Mouse (Mus musculus): ENCODE measurements at regions not wholly inside any gene's neighbourhood (a gene's known extent, or its start where the extent isn't known, plus 50 kb on each side); places are given as distances from the start of the nearest gene placed in this dataset.
A peak's percentile ranks its signal among the peaks of the same experiment; 100 is the strongest.

DNA sequence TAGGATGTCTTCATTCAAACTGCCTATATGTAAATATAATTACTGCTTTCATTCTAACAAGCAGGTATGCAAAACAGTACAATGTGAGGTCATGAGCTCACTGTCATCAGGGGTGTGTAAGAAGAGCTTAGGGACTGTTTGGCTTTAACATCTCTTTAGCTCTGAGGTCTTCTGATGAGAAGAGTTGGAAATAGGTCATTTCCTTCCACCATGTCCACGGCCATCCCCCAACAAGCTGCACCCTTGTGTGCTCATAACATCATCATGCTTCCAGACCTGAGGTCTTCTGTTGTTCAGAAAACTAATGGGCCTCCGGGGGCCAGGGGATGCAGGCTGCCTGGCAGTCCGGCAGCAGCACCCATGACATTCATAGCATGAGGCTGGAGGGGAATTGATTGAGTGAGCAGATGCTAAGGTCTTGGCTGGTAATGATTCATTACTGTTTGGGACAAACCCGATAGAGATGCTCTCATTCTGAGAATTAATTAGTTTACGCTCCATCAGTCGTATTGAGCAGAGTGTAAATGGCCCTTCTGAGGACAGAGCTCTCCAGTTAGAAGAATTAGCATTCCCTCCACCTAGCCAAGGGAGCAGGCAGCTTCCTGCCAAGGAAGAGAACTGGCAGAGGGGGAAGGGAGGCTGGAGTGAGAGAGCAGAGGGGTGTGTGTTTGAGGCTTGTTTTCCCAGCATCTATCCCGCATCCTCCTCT, 64.0 kb downstream of the Rps24 start:
- peak; percentile 5 to 26 for DNase-seq (ENCODE audit: low spot score in 2 of 2)

DNA sequence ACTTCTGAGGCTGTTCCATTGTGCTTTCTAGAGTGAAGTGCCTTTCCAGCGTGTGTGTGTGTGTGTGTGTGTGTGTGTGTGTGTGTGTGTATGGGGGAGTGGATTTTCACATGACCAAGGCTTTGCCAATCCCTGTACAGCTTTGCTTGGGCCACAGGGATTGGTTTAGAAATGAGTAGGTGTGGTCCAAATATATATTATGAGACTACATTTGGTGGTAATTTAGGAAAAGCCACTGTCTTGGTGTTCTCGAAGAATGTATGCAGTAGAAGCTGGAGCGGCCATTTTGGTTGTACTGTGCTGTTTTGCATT, 64.5 kb downstream of the Rps24 start:
- no peak for DNase-seq (ENCODE audit: low spot score in 2 of 2)

- DNase-seq (ENCODE audit: low spot score in 2 of 2), result no peak
These were observed 78.1 kb downstream of the Rps24 start for GRCm38 (mm10) chr14:24564801-24565624.

GRCm38 (mm10) chr14:24565718-24566322, 78.9 kb downstream of the Rps24 start:
- DNase-seq (ENCODE audit: low spot score in 2 of 2), result no peak

- peak in 1 of 2 experiments; percentile 5 for DNase-seq (ENCODE audit: low spot score in 2 of 2)
These were observed 88.2 kb downstream of the Rps24 start for GRCm38 (mm10) chr14:24575111-24575510.

DNA sequence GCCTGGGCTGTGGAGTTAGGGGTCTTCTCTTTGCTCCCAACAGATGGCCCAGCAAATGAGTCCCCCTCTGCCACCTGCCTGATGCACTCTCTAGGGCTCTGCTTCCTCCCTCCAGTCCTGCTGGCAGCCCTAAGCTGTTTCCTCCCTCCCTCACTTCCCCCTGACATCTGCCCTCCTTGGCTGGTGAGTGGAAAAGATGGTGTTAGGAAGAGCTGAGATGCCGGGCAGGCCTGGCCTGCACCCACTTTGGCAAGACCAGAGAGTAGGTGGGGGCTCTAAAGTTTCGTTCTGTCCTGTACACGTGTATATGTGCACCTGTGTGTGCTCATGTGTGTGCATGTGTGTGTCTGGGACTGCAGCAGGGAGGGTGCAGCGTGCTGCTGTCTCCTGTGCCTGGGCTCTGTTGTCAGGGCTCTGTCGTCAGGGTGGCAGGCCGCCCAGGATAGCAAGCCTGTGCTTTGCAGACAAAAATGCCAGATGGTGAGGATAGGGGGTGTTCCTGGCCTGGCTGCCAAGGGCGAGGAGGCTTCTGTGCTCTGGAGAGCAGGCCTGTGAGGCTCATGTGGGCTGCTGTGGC, 91.7 kb downstream of the Rps24 start:
- DNase-seq (ENCODE audit: low spot score in 2 of 2), result peak; percentile 87 to 94

GRCm38 (mm10) chr14:24579153-24579795, 92.3 kb downstream of the Rps24 start:
- DNase-seq (ENCODE audit: low spot score in 2 of 2), result peak; percentile 18 to 40

- DNase-seq (ENCODE audit: low spot score in 2 of 2), result no peak
These were observed 99.4 kb downstream of the Rps24 start for GRCm38 (mm10) chr14:24586133-24586908.

GRCm38 (mm10) chr14:24586982-24587672, 100.2 kb downstream of the Rps24 start:
- DNase-seq (ENCODE audit: low spot score in 2 of 2), result peak; percentile 17 to 22

- DNase-seq (ENCODE audit: low spot score in 2 of 2), result no peak
These were observed 101.1 kb downstream of the Rps24 start for GRCm38 (mm10) chr14:24588041-24588440.

DNA sequence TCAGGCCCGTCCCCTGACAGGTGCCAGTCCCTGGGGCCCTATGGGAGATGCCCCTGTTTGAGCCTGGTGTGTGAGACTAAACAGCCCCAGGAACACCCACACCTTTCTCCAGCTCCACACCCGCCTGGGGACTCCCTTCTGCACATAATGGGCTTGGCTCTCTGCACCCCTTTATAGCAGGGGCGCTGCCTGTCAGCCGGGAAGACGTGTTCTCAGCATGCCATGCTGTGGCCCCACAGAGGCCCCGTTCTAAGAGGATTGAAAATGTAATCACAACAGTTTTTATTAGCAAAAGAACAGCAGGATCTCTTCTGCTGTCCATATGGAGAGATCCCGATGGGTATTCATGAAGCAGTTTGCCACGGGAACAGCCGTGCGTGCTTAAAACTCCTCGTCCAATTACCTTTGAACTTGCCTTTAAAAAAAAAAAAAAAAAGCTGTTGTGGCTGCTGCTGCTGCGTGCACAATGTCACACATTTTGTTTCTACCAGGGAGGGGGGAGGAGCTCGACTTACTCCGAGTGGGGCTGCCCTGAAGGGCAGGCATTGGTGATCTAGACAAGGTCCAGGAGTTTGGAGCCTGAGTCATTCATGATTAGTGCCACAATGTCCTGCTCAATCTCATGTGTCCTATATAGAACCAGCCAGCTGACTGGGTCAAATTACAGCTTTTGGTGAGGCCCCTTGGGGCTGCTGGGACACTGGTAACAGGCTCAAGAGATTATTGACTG, 119.7 kb downstream of the Rps24 start:
- no peak for DNase-seq (ENCODE audit: low spot score in 2 of 2)

DNA sequence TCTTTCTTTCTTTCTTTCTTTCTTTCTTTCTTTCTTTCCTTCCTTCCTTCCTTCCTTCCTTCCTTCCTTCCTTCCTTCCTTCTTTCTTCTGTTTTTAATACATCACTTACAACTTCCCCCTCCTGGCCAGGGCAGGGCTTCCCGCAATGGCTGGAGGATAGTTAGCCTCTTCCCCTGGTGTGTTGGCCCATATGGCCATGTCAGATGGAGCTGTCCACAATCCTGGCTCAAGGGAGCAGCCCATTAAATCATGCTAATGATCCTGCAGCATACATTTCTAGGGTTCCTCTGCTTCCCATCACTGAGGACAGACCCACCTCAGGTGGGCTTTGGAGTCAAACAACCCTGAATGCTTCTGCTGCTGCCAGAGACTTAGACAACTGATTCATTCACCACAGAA, 121.4 kb downstream of the Rps24 start:
- no peak for DNase-seq (ENCODE audit: low spot score in 2 of 2)

DNA sequence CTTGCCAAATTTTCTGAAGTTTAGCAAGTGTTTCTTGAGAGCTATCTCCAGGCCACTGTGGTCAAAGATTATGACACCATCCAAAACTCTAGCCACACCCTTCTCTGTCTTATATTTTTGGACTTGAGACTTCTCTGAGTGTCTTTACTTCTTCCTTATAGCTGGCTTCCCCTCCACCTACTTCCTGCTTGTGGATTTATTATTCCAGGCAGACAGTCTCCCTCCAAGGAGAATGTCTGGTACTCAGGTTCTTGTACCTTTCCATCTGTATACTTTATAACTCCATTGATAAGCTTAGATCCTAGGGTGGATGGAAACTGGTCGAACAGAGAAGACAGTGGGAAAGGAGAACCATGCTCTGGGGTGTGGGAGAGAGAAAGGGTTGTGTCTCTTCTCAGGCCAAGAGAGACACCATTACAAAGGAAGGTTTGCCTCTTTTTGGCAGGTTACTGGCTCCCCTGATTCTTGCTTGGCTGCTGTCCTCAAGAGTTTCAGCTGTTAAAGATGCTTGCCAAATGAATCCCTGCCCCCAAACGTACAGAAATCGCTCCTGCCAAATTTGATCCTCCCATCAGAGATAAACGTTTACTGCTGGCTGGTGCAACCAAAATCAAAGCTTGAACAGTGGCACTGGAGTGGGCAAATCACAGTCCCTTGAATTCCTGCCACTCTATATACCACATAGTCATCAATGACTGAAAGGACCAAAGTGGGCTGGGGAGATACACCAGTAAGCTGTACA, 125.5 kb downstream of the Rps24 start:
- no peak for DNase-seq (ENCODE audit: low spot score in 2 of 2)

- DNase-seq (ENCODE audit: low spot score in 2 of 2), result no peak
These were observed 128.9 kb downstream of the Rps24 start for GRCm38 (mm10) chr14:24615776-24616175.

- DNase-seq (ENCODE audit: low spot score in 2 of 2), result peak in 1 of 2 experiments; percentile 10
These were observed 129.6 kb downstream of the Rps24 start for GRCm38 (mm10) chr14:24616306-24617125.

DNA sequence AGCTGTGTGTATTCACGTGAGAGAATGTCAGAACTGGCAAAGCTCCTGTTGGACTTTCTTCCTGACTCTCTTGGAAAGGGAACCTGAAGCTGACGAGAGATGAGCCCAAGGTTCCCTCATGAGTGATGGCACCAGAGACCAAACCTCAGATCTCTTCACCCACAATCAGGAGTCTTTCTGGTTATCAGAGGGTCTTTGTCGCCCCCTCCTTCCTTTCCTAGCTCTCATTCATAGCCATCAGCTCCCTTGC, 130.1 kb downstream of the Rps24 start:
- DNase-seq (ENCODE audit: low spot score in 2 of 2), result no peak

DNA sequence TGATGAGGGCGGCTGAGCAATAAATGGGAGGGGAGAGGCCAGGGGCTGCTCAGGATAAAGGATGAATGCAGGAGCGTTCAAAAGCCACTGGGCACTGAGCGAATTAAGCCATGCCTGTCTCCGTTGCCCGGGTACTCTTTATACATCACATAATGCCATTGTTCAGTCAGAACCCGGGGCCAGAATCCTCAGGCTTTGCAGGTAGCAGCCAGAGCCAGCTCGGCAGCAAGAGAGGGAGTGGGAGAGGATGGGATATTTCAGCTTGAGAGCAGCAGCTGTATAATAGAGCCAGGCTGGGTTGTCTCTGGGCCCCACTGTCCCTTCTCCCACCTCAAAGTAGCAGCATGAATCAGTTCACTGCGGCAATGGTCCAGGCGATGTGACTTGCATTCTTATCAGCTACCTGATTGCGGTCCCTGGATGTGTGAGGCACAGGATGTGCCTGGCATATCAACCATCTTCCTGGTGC, 130.5 kb downstream of the Rps24 start:
- DNase-seq (ENCODE audit: low spot score in 2 of 2), result peak; percentile 59 to 63
